32 mouse cellular contexts compared by ENCODE assay signal in genomic region chr3:116442788-116443187, GRCm38 (mm10).
"Had no signal": no experiment of that assay in that cellular context is flagged by ENCODE, and none has a peak within 500 bp of the region (broad histone marks: within the 10 kb centered on the region; RNA-seq: fewer than 3 reads in every experiment).

No protein-coding gene starts in this region.

- H3K27ac ChIP-seq: limb, embryonic 10.5 days; limb, embryonic 12.5 days; limb, embryonic 13.5 days; limb, embryonic 15.5 days; liver, embryonic 12.5 days; liver, embryonic 13.5 days; liver, embryonic 14.5 days; liver, embryonic 15.5 days; lung, embryonic 15.5 days; macrophage; midbrain, embryonic 10.5 days; midbrain, embryonic 12.5 days; midbrain, embryonic 13.5 days; midbrain, embryonic 15.5 days; neural tube, embryonic 12.5 days had no signal

- H3K4me3 ChIP-seq: limb, embryonic 10.5 days; limb, embryonic 12.5 days; limb, embryonic 13.5 days; limb, embryonic 15.5 days; liver, embryonic 12.5 days; liver, embryonic 13.5 days; liver, embryonic 15.5 days; lung, embryonic 15.5 days; megakaryocyte, embryonic 14.5 days; midbrain, embryonic 10.5 days; midbrain, embryonic 12.5 days; midbrain, embryonic 13.5 days; midbrain, embryonic 15.5 days; myocyte; neural tube, embryonic 12.5 days had no signal

- H3K36me3 ChIP-seq: limb, embryonic 10.5 days; limb, embryonic 12.5 days; limb, embryonic 13.5 days; limb, embryonic 15.5 days; liver, embryonic 12.5 days; liver, embryonic 13.5 days; liver, embryonic 15.5 days; lung, embryonic 15.5 days; midbrain, embryonic 10.5 days; midbrain, embryonic 12.5 days; midbrain, embryonic 13.5 days; midbrain, embryonic 15.5 days; neural tube, embryonic 12.5 days had no signal

- H3K4me2 ChIP-seq: limb, embryonic 12.5 days; limb, embryonic 13.5 days; limb, embryonic 15.5 days; liver, embryonic 11.5 days; liver, embryonic 12.5 days; liver, embryonic 13.5 days; liver, embryonic 15.5 days; lung, embryonic 14.5 days; lung, embryonic 15.5 days; midbrain, embryonic 11.5 days; midbrain, embryonic 12.5 days; midbrain, embryonic 13.5 days; midbrain, embryonic 15.5 days; neural tube, embryonic 12.5 days had no signal

- H3K9ac ChIP-seq: limb, embryonic 12.5 days; limb, embryonic 13.5 days; limb, embryonic 15.5 days; liver, embryonic 12.5 days; liver, embryonic 13.5 days; liver, embryonic 14.5 days; liver, embryonic 15.5 days; liver, postnatal 0 days; lung, embryonic 14.5 days; lung, embryonic 15.5 days; midbrain, embryonic 12.5 days; midbrain, embryonic 13.5 days; midbrain, embryonic 15.5 days; neural tube, embryonic 12.5 days had no signal

- DNase-seq: left cerebral cortex, postnatal 4 days; liver; liver, embryonic 13.5 days; liver, postnatal 0 days; lung, adult 18-20 months; lung, adult 2 months; lung, embryonic 14.5 days; lung, postnatal 10 days; lung, postnatal 14 days; lung, postnatal 36 days; lung, postnatal 4 days; midbrain, embryonic 14.5 days had no signal

- H3K4me1 ChIP-seq: limb, embryonic 10.5 days; limb, embryonic 12.5 days; limb, embryonic 13.5 days; limb, embryonic 15.5 days; liver, embryonic 12.5 days; liver, embryonic 13.5 days; liver, embryonic 15.5 days; lung, embryonic 15.5 days; midbrain, embryonic 10.5 days; midbrain, embryonic 12.5 days; midbrain, embryonic 13.5 days; midbrain, embryonic 15.5 days; neural tube, embryonic 12.5 days had no signal

- ATAC-seq: liver, embryonic 12.5 days; liver, postnatal 0 days; lung, postnatal 0 days; midbrain, embryonic 13.5 days; midbrain, embryonic 15.5 days; midbrain, embryonic 16.5 days had no signal

- H3K27me3 ChIP-seq: limb, embryonic 12.5 days; limb, embryonic 13.5 days; limb, embryonic 15.5 days; liver, embryonic 13.5 days; liver, embryonic 15.5 days; lung, embryonic 15.5 days; midbrain, embryonic 12.5 days; midbrain, embryonic 13.5 days; midbrain, embryonic 15.5 days; neural tube, embryonic 12.5 days had no signal

- H3K9me3 ChIP-seq: limb, embryonic 10.5 days; limb, embryonic 12.5 days; limb, embryonic 13.5 days; limb, embryonic 15.5 days; liver, embryonic 12.5 days; liver, embryonic 13.5 days; liver, embryonic 15.5 days; lung, embryonic 15.5 days; megakaryocyte, embryonic 14.5 days; midbrain, embryonic 10.5 days; midbrain, embryonic 12.5 days; midbrain, embryonic 13.5 days; midbrain, embryonic 15.5 days; neural tube, embryonic 12.5 days had no signal
